Mouse (Mus musculus) ES-Bruce4 (cell line): ENCODE measurements around the gene Phlda3.

ENCODE experiments used
- CTCF ChIP-seq: IDR thresholded peaks from one replicate; pipeline ENCODE4 v1.8.1; 2011; ENCODE audit warnings: low read depth, low read length
- POLR2A ChIP-seq: IDR thresholded peaks from one replicate; pipeline ENCODE4 v1.8.1; 2011; ENCODE audit warnings: low read length; ENCODE audit not compliant: insufficient read depth

DNA sequence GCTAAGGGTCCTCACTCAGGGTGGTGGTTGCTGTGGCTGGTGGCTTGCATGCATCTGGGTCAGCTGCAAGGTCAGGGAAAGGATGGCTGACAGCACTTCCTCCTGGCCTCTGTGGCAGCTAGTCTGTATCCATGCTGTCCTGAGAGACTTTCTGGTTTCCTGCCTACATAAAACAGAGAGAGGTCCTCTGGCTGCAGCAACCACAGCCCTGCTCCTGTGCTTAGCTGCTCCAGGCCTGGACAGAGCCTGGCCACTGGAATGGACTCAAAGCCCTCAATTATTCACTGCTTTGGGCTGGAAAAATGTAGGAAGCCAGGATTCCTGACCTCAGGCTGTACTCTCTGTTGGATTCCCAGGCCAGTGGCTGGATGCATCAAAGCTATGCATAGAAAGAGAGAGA, 10.7 kb downstream of the Phlda3 start:
- TF ChIP-seq CTCF (no peak), POLR2A (no peak)
